Mouse (Mus musculus) ES-CJ7 (cell line): ENCODE results near the gene Chn2.

ENCODE experiments used
- DNase-seq: peaks from one replicate; pipeline ENCODE4 v3.0.0; 2011; ENCODE audit warnings: low read depth, low spot score

Gene Chn2

GRCm38 (mm10) chr6:54041386-54042043 is 2.2 kb downstream of the Chn2 start:
- no peak for DNase-seq

GRCm38 (mm10) chr6:54042142-54042541 is 2.8 kb downstream of the Chn2 start:
- no peak for DNase-seq

- DNase-seq: no peak
Observed at GRCm38 (mm10) chr6:54043536-54043935, 4.2 kb downstream of the Chn2 start.

- DNase-seq: peak; percentile 17
Observed at GRCm38 (mm10) chr6:54045748-54046721, 6.7 kb downstream of the Chn2 start.

- no peak for DNase-seq
Observed at GRCm38 (mm10) chr6:54046884-54047747, 7.8 kb downstream of the Chn2 start.

GRCm38 (mm10) chr6:54048768-54049167 is 9.4 kb downstream of the Chn2 start:
- no peak for DNase-seq

GRCm38 (mm10) chr6:54051173-54051572 is 11.8 kb downstream of the Chn2 start:
- no peak for DNase-seq

- DNase-seq: no peak
Observed at GRCm38 (mm10) chr6:54052124-54052523, 12.8 kb downstream of the Chn2 start.

GRCm38 (mm10) chr6:54052666-54053065 is 13.3 kb downstream of the Chn2 start:
- no peak for DNase-seq

GRCm38 (mm10) chr6:54053316-54053715 is 14.0 kb downstream of the Chn2 start:
- no peak for DNase-seq

- no peak for DNase-seq
Observed at GRCm38 (mm10) chr6:54055387-54055786, 16.0 kb downstream of the Chn2 start.

GRCm38 (mm10) chr6:54056548-54057532 is 17.5 kb downstream of the Chn2 start:
- no peak for DNase-seq

- peak; percentile 64 for DNase-seq
Observed at GRCm38 (mm10) chr6:54057661-54058060, 18.3 kb downstream of the Chn2 start.

GRCm38 (mm10) chr6:54058837-54059236 is 19.5 kb downstream of the Chn2 start:
- no peak for DNase-seq

- no peak for DNase-seq
Observed at GRCm38 (mm10) chr6:54060258-54060657, 20.9 kb downstream of the Chn2 start.

GRCm38 (mm10) chr6:54061375-54061774 is 22.0 kb downstream of the Chn2 start:
- no peak for DNase-seq

- DNase-seq: no peak
Observed at GRCm38 (mm10) chr6:54063878-54064277, 24.5 kb downstream of the Chn2 start.

GRCm38 (mm10) chr6:54067380-54067779 is 28.0 kb downstream of the Chn2 start:
- no peak for DNase-seq

GRCm38 (mm10) chr6:54068882-54069281 is 29.5 kb downstream of the Chn2 start:
- no peak for DNase-seq

GRCm38 (mm10) chr6:54070736-54071135 is 31.4 kb downstream of the Chn2 start:
- no peak for DNase-seq

GRCm38 (mm10) chr6:54071478-54071877 is 32.1 kb downstream of the Chn2 start:
- no peak for DNase-seq
